Mouse (Mus musculus) lung, postnatal 0 days (tissue): ENCODE measurements around the gene Elovl7.

Experiments
- CTCF ChIP-seq: IDR thresholded peaks from 2 replicates; pipeline ENCODE4 v1.5.1; 2016; ENCODE audit warnings: antibody characterized with exemption, mild to moderate bottlenecking
- EP300 ChIP-seq: IDR thresholded peaks from 2 replicates; pipeline ENCODE4 v1.6.1; 2016; ENCODE audit warnings: antibody characterized with exemption, mild to moderate bottlenecking, control low read depth

DNA sequence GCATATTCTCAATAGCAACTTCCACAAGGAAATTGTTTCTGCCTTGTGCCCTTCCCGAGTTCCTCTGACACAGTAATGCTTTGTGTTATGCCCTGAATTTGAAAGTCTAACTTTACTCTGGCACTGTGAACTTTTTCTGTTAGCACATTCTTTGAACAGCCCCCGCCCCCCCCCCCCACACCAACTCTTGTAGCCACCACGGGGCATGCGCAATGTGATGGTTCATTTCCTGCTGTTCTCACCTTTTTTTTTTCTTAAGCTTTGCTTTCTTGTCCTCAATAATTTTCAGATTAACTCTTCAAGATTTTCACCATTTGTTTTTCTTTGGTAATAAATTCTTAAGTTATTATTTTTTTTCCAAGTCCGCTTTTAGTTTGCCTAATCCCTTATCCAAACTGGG is 59.3 kb downstream of the Elovl7 start:
- TF ChIP-seq CTCF (no peak), EP300 (no peak)
